Mouse (Mus musculus): ENCODE measurements around the gene Rfx2. TPM values are rescaled to one million over a fixed set of nuclear protein-coding genes. Genes with fewer than 3 reads are reported as not detected.

Rfx2 gene
- polyA plus RNA-seq, 1 experiment from 2014 or later, result 6.7 TPM

DNA sequence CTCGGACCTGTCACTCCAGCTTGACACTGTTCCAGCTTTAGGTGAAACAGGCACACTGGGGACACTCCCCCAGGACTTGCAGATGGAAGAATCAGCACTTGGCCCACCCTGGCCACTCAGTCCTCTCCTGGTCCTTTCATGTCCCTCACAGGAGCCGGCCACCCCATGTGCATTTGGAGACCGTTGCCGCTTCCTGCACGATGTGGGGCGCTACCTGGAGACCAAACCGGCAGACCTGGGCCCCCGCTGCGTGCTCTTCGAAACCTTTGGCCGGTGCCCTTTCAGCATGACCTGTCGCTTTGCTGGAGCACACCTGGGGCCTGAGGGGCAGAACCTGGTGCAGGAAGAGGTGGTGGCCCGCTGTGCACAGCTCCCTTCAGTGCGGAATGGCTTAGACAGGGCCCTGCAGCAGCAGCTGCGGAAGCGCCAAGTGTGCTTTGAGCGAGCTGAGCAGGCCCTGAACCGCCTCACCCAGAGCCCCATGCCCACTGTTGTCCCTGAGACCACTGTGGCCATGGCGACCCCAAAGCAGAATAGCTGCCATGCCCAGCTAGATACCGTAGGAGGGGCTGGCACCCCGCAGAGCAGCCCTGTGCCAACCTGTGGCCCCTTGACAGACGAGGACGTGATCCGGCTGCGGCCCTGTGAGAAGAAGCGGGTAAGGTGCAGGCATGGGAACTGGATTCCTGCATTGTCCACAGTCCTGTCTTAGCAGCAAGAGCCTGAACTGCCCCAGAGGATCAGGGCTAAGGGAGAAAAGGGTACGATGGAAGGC is 64.0 kb downstream of the Rfx2 start:
- no peak for DNase-seq (ENCODE audit: low spot score)
- no peak for ATAC-seq (ENCODE audit: low FRiP score)
- H3K4me2 ChIP-seq (replicated peaks; ENCODE audit: low read depth, low read length), result no peak overlapping the region
- peaks cover 5% of the 10 kb centered on the region; the same call in 1 of the 2 replicates for H3K36me3 ChIP-seq (ENCODE audit: control insufficient read depth, insufficient read depth, low read length)
- H3K9ac ChIP-seq (ENCODE audit: low read depth, low read length), result no peak overlapping the region
- H3K4me1 ChIP-seq (replicated peaks; ENCODE audit: control insufficient read depth, insufficient read depth, low read length), result peaks cover 2% of the 10 kb centered on the region; the same call in 1 of the 2 replicates
- WGBS, result 92% methylated on average over 27 of the region's 27 CpGs
- no peaks in the 10 kb centered on the region for H3K9me3 ChIP-seq (ENCODE audit: control insufficient read depth, low read length)
- no peak overlapping the region for H3K27ac ChIP-seq (ENCODE audit: low read depth, low read length)
- no peaks in the 10 kb centered on the region for H3K27me3 ChIP-seq (ENCODE audit: control insufficient read depth, insufficient read depth, low read length)
- H3K4me3 ChIP-seq (ENCODE audit: low read depth, low read length), result no peak overlapping the region

DNA sequence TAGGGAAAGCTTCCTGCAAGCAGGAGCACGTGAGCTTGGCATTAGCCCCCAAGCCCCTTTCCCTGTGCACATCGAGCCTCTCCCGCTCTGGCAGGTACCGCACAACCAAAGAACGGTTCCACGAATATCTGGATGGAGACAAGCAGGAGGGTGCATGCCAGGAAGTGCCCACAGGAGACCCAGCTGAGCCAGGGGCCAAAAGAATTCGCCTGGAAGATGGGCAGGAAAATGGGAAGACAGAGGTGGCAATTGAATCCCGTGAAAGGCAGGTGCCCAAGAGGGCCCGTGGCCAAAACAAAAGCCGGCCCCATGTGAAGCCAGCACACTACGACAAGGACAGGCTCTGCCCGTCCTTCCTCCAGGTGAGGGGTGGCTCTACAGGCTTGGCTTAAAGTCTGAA is 65.4 kb downstream of the Rfx2 start:
- DNase-seq (ENCODE audit: low spot score) (no peak), ATAC-seq (ENCODE audit: low FRiP score) (no peak; the same call in 1 of the 2 replicates)
- Histone ChIP-seq H3K4me3 (ENCODE audit: low read depth, low read length) (peak overlapping the region; percentile 78), H3K9ac (ENCODE audit: low read depth, low read length) (peak overlapping the region; percentile 78), H3K27ac (ENCODE audit: low read depth, low read length) (no peak overlapping the region), H3K4me1 (replicated peaks; ENCODE audit: control insufficient read depth, insufficient read depth, low read length) (peaks cover 2% of the 10 kb centered on the region; the same call in 1 of the 2 replicates), H3K4me2 (replicated peaks; ENCODE audit: low read depth, low read length) (peak overlapping the region; percentile 47), H3K9me3 (ENCODE audit: control insufficient read depth, low read length) (no peaks in the 10 kb centered on the region), H3K36me3 (ENCODE audit: control insufficient read depth, insufficient read depth, low read length) (peaks cover 5% of the 10 kb centered on the region; the same call in 1 of the 2 replicates), H3K27me3 (ENCODE audit: control insufficient read depth, insufficient read depth, low read length) (no peaks in the 10 kb centered on the region; the same call in 1 of the 2 replicates)
- 60% methylated on average over 12 of the region's 12 CpGs for WGBS

DNA sequence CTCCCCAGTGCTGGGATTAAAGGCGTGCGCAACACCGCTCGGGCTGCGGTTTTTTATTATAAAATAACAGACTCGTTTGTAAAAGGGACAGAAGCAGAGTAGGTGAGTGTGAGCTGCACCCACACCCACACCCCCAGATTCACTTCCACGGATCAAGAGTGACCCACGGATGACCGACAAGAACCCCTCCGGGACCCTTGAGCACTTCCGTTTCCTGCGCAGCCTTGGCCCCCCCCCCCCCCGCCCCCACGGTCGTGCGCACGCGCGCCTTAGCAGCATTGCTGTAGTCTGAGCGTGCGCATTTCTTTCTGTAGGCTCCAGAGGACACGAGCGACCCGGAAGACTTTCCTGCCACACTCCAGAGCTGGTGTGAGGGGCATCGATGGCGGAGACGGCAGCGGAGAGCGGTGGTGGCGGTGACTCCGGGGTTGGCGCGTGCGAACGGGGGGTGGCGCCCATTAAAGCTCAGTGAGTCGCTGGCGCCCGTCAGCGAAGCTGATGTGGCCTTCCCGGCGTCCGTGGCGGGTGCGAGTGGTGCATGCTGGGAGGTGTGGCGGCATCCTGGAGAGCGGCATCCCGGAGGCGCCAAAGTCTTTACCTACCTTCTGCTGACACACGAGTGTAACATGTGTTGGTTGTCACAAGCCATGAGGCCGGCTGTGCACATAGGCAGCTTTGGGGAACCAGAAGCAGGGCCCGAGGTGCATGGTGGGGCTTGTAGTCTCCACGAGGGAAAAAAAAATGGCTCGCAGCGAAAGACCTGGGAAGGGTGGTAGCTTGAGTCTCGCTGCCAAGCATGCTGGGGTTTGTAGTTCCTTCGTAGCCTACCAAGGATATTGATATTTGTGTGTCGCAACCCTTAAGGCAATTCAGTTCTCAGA is 66.1 kb downstream of the Rfx2 start, which contains the start of gene Dus3l:
Gene Dus3l, plus strand, starts transcription at position 284 of the 881 bp plus-strand sequence.
- Histone ChIP-seq H3K4me1 (replicated peaks; ENCODE audit: control insufficient read depth, insufficient read depth, low read length) (peaks cover 2% of the 10 kb centered on the region; the same call in 1 of the 2 replicates), H3K36me3 (ENCODE audit: control insufficient read depth, insufficient read depth, low read length) (peaks cover 5% of the 10 kb centered on the region; the same call in 1 of the 2 replicates), H3K9ac (ENCODE audit: low read depth, low read length) (peak within 1 kb of the TSS; percentile 78), H3K4me2 (replicated peaks; ENCODE audit: low read depth, low read length) (peak within 1 kb of the TSS; percentile 47), H3K4me3 (ENCODE audit: low read depth, low read length) (peak within 1 kb of the TSS; percentile 78), H3K9me3 (ENCODE audit: control insufficient read depth, low read length) (no peaks in the 10 kb centered on the region), H3K27me3 (ENCODE audit: control insufficient read depth, insufficient read depth, low read length) (no peaks in the 10 kb centered on the region; the same call in 1 of the 2 replicates), H3K27ac (ENCODE audit: low read depth, low read length) (peak within 1 kb of the TSS; percentile 91)
- DNase-seq (ENCODE audit: low spot score) (peak; percentile 89), ATAC-seq (ENCODE audit: low FRiP score) (peak; percentile 79)
- 2% methylated on average over 52 of the region's 58 CpGs for WGBS

DNA sequence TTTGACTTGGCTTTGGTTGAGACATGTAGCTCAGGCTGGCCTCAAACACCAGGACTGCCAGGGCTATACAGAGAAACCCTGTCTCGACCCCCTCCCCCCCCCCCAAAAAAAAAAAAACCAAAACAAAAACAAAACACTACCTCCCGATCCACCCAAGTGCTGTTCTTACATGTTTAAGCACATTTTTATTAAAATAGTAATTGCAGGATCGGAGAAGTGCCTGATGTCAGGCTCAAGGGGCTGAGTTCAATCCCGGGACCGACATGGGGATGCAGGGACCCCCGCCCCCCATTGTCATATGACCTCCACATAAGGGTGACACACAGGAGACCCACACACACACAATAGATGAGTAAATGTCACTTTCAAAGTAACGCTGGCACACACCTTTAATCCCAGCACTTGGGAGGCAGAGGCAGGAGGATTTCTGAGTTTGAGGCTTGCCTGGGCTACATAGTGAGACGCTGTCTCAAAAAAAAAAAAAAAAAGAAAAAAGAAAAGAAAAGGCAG is 67.0 kb downstream of the Rfx2 start:
- Histone ChIP-seq H3K36me3 (ENCODE audit: control insufficient read depth, insufficient read depth, low read length) (0 out of 2 replicates have a peak, but pooled peaks cover 2% of the 10 kb centered on the region), H3K4me3 (ENCODE audit: low read depth, low read length) (peak overlapping the region; percentile 78), H3K9ac (ENCODE audit: low read depth, low read length) (no peak overlapping the region), H3K27ac (ENCODE audit: low read depth, low read length) (no peak overlapping the region), H3K9me3 (ENCODE audit: control insufficient read depth, low read length) (no peaks in the 10 kb centered on the region), H3K4me2 (replicated peaks; ENCODE audit: low read depth, low read length) (peak overlapping the region; percentile 47), H3K27me3 (ENCODE audit: control insufficient read depth, insufficient read depth, low read length) (no peaks in the 10 kb centered on the region; the same call in 1 of the 2 replicates), H3K4me1 (replicated peaks; ENCODE audit: control insufficient read depth, insufficient read depth, low read length) (peaks cover 2% of the 10 kb centered on the region; the same call in 1 of the 2 replicates)
- DNase-seq (ENCODE audit: low spot score) (no peak), ATAC-seq (ENCODE audit: low FRiP score) (no peak)
- WGBS, result 74% methylated on average over 8 of the region's 8 CpGs

DNA sequence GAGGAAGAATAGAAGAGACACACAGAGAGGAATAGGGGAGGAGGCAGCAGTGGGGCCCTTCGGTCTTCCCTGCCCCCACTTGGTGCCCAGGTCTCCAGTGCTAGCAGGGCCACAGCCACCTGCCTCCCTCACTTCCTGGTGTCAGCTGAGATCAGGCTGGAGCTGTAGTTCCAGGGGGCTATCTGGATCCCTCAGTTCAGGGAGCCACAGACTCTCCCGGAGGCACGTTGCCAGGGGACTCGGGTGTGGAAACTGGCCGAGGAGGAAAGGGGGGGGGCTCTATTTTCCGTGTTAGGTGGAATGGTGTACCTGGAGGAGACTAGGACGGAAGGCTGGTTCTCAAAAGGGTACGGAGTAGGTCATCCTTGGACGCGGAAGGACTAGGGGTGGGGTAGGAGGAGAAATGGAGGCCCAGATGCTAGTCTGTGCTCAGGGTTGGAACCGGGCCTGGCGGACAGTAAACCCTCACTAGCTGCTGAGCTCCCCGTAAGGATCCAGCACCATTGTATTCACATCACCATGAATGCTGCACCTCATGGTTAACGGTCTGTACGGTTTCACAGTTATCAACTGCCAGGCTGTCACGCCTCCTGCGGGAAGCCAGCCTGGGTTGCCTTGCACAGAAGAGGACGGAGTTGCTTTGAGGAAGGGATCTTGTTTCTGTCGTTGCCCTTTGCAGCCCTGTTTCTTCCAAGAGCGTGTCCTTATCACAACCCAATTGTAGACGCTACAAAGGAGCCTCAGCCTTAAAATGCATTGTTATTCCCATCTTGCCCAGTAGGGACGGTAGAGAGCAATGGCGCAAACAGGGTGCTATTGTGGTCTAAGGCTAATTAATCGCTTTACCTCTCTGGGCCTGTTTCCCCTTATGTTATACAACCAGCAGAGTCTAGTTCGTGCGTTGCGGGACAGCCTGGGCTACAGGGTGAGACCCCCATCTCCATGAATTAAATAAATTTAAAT is 67.8 kb downstream of the Rfx2 start:
- H3K9ac ChIP-seq (ENCODE audit: low read depth, low read length), result peak overlapping the region; percentile 12; the same call in 1 of the 2 replicates
- DNase-seq (ENCODE audit: low spot score), result peak; percentile 81
- peak overlapping the region; percentile 84 for H3K27ac ChIP-seq (ENCODE audit: low read depth, low read length)
- H3K4me1 ChIP-seq (replicated peaks; ENCODE audit: control insufficient read depth, insufficient read depth, low read length), result peaks cover 2% of the 10 kb centered on the region; the same call in 1 of the 2 replicates
- no peak for ATAC-seq (ENCODE audit: low FRiP score)
- 47% methylated on average over 27 of the region's 27 CpGs for WGBS
- no peak overlapping the region for H3K4me3 ChIP-seq (ENCODE audit: low read depth, low read length)
- H3K9me3 ChIP-seq (ENCODE audit: control insufficient read depth, low read length), result no peaks in the 10 kb centered on the region
- H3K4me2 ChIP-seq (replicated peaks; ENCODE audit: low read depth, low read length), result peak overlapping the region; percentile 69; the same call in 1 of the 2 replicates
- 0 out of 2 replicates have a peak, but pooled peaks cover 2% of the 10 kb centered on the region for H3K36me3 ChIP-seq (ENCODE audit: control insufficient read depth, insufficient read depth, low read length)
- H3K27me3 ChIP-seq (ENCODE audit: control insufficient read depth, insufficient read depth, low read length), result no peaks in the 10 kb centered on the region; the same call in none of the 2 replicates

DNA sequence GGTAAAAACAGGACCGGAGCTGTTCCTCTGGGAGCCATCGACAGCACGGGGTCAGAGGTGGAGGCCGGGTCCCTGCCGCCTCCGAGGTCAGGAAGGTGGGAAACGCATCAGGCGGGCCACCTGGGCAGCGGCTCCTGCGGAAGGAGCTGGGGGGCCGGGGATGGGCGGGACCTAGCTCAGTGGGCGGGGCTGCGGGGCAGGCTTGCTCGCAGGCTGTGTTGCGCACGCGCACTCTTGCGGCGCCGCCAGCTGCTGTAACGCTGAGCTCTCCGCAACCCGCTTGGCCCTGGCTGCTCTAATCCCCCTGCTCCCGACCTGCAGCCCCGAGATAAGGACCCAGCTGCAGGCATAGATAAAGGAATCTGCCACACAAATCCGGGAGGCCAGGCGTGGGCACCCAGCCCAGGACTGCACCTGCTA is 68.8 kb downstream of the Rfx2 start:
- Histone ChIP-seq H3K36me3 (ENCODE audit: control insufficient read depth, insufficient read depth, low read length) (0 out of 2 replicates have a peak, but pooled peaks cover 2% of the 10 kb centered on the region), H3K4me3 (ENCODE audit: low read depth, low read length) (peak overlapping the region; percentile 36), H3K27me3 (ENCODE audit: control insufficient read depth, insufficient read depth, low read length) (peaks cover 6% of the 10 kb centered on the region), H3K9me3 (ENCODE audit: control insufficient read depth, low read length) (no peaks in the 10 kb centered on the region), H3K4me1 (replicated peaks; ENCODE audit: control insufficient read depth, insufficient read depth, low read length) (peaks cover 6% of the 10 kb centered on the region), H3K4me2 (replicated peaks; ENCODE audit: low read depth, low read length) (peak overlapping the region; percentile 69), H3K9ac (ENCODE audit: low read depth, low read length) (peak overlapping the region; percentile 46), H3K27ac (ENCODE audit: low read depth, low read length) (peak overlapping the region; percentile 84)
- 0% methylated on average over 23 of the region's 28 CpGs for WGBS
- DNase-seq (ENCODE audit: low spot score), result peak; percentile 94
- ATAC-seq (ENCODE audit: low FRiP score), result peak; percentile 31

DNA sequence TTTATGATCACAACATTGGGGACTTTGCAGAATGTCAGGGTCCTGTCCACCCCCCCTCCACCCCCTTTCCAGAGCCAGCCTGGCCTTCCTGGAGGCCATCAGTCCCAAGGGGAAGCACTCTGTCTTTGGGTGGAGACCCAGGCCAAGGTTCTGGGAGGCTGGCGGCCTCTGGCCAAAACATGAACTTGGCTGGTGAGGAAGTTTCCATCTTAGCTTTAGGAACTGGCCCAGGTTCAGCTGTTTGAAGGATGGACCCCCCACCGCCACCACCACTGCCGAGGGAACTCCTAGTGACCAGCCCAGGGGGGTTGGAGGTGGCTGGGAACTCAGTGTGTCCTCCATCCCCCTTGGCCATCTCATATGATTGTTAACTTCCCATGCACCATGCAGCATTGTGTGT is 69.7 kb downstream of the Rfx2 start:
- Histone ChIP-seq H3K9me3 (ENCODE audit: control insufficient read depth, low read length) (no peaks in the 10 kb centered on the region), H3K9ac (ENCODE audit: low read depth, low read length) (no peak overlapping the region), H3K36me3 (ENCODE audit: control insufficient read depth, insufficient read depth, low read length) (no peaks in the 10 kb centered on the region), H3K27ac (ENCODE audit: low read depth, low read length) (no peak overlapping the region), H3K4me3 (ENCODE audit: low read depth, low read length) (no peak overlapping the region), H3K4me1 (replicated peaks; ENCODE audit: control insufficient read depth, insufficient read depth, low read length) (peaks cover 9% of the 10 kb centered on the region), H3K4me2 (replicated peaks; ENCODE audit: low read depth, low read length) (no peak overlapping the region), H3K27me3 (ENCODE audit: control insufficient read depth, insufficient read depth, low read length) (peaks cover 15% of the 10 kb centered on the region)
- ATAC-seq (ENCODE audit: low FRiP score) (no peak), DNase-seq (ENCODE audit: low spot score) (no peak)
- 59% methylated on average over 3 of the region's 3 CpGs for WGBS
